Mouse (Mus musculus): Measurements from ENCODE around the gene Pfas. TPM values are rescaled to one million over a fixed set of nuclear protein-coding genes. Genes with fewer than 3 reads are reported as not detected.

The Pfas gene
- polyA plus RNA-seq (2015; fragmentation: Illumina TruSeq; extraction: RNeasy Lipid Tissue Mini Kit (QIAGEN cat#74804); ENCODE audit: insufficient read depth, low replicate concordance), result 14.9 TPM

DNA sequence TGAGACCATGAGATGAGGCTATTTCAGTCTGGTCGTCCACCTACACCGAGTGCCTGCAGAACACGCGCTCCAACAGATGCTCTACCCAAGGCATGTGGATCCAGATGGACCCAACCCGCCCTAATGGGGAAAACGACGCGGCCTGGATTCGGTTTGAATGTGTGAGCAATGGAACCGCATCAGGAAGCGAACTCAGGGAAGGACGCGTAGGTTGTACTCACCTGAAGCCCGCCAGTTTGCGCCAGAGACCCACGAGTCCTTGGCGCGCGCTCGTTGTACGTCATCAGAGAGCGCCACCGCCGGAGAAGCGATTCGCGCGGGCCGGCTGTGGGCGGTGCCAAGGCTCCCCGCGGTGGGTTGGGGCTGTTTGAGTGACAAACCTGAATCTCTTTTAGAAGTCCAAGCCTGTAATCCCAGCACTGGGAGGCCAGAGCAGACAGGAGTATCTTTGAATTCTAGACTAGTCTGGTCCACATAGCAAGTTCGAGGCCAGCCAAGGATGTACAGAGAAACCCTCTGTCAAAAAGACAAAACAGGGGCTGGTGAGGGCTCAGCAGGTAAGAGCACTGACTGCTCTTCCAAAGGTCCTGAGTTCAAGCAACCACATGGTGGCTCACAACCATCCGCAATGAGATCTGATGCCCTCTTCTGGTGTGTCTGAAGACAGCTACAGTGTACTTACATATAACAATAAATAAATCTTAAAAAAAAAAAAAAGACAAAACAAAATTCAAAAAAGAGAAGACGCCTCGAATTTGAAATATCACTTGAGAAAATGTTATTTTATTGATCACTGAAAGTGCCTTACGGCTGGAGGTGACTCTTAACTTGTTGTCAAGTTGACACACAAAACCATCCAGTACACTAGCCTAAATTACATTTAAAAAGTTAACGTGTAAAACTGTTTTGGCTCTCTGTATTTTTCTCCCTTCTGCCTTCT lies at the start of gene Pfas:
Gene Pfas, minus strand, starts transcription at position 279 of the 940 bp plus-strand sequence.

DNA sequence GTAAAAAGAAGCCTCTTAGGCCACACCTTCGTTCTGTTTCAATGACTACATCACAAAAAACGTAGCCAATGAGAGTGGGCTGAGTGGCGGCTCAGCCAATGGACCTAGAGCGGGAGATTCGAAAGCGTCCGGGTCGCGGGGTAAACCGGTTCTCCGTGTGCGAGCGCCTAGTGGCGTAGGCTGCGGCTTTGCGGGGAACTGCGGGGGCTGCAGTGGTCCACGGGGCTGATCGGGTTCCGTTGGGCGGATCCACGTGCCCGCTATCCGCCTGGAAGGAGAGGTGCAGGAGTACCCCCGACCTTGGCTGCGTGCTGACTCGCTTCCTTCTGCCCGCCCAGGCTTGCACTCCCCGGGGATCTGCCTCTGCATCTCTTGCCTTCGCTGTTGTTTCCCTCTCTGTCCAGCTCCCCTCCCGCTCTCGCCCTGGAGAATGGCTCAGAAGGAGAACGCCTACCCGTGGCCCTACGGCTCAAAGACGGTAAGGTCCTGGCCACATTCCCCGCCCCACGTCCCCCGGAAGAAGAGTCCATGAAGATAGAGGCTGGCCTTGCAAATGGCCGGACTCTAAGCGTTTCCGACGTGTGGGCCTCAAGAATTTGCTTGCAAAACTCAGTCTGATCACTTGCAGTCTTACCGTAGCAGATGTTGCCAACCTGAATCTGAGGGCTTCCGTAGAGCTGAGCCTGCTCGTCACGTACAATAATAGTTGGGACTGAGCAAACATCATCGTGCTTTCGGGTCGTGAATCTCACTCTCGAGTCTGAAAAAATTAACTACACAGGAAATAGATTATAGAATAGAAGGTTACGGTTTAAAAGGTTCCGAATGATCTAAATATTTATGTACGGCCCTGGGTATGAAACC lies 37.5 kb upstream of the Pfas start, which contains the start of gene Aurkb:
Gene Aurkb, plus strand, starts transcription at position 117 of the 864 bp plus-strand sequence.

DNA sequence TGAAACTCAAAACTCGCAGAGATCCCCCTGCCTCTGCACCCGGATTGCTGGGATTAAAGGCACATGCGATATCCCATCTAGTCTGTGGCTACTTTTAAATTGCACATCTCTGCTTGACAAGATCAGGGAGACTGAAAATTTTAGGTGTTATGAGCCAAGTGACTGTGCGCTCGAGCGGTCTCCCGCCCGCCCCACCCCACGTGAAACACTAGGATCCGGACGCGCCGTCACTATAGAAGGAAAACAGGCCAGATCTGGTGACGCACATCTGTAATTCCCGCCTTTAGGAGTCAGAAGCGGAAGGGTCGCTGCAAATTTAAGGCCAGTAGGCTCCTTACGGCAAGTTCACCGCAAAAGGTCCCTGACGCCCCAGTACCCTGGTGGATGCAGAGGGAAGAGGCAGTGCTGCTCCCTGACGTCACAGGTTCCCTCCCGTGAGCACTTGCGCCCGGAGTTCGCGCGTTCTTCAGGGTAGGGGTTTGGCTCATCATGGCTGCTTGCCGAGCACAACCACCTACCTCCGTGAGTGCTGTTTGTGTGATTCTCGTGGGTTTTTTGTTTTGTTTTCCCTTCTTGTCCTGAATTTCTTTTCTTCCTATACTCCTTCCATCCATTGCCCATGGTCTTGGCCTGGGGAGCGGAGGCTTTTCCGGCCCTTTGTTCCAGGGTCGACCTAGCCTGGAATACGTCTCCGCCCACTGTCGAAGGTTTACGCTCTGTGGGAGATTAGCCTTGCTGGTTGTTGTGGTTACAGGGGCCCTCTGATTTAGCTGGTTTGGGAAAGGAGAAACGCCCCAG lies 7.6 kb upstream of the Pfas start, which contains the start of gene Ctc1:
Gene Ctc1, plus strand, starts transcription at position 268 of the 798 bp plus-strand sequence.

DNA sequence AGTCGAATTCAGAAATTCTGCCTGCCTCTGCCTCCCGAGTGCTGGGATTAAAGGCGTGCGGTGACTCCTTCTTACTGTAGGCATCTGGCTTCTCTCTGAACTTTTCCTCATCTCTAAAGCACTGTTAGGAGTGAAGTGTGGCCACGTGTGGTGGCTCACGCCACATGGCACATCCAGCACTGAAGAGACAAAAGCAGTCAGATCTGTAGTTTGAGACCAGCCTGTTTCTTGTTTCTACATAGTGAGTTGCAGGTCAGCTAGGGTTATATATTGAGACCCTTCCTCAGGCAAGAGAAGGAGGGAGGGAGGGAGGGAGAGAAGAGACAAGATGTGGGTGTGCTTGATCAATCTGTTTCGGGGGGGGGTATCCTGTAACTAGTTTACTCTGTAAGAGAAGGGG lies 33.2 kb downstream of the Pfas start, which contains the start of gene Rangrf:
Gene Rangrf, minus strand, starts transcription at position 101 of the 400 bp plus-strand sequence.

DNA sequence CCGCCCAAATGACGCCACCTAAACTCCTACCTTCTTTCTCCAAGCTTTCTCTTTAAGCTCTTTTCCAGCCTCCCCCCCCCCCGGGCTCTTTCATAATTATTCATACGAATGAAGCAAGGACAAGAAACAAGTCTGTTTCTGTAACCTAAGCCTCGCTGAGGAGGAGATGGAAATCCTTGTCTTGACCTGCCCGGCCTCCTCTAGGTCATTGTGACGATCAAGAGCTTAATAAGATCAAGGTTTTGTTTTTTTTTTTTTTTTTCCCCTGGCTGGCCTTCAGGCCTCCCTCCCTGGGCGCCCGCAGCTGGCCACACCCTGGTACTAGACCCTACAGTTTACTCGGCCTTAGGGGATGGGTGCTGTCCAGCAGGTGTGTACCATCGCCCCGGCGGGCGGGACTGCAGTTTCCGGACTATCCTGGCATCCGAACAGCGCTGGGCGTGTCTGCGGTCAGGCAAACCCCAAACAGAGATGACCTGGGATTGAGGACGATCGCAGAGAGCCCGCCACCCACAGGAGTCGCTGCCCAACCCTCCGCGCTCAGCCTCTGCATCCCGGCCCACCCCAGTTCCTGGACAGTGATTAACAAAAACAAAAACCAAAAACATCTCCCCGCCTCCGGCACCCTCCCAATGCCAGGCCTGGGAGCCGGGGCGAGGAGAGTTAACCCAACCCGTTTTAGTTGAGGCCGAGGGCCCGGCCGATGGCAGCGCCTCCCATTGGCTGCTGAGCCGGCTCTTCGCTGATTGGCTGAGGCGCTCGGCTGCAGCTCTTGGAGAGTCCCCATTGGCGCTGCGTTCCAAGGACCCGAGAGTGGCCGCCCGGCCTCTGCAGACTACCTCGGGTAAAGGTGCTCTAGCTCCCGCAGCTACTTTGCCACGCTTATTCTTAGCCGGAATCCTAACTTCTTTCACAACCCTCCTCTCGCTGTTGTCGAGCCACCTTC lies 40.6 kb downstream of the Pfas start, which contains the start of gene Slc25a35:
Gene Slc25a35, plus strand, starts transcription at position 795 of the 946 bp plus-strand sequence.

DNA sequence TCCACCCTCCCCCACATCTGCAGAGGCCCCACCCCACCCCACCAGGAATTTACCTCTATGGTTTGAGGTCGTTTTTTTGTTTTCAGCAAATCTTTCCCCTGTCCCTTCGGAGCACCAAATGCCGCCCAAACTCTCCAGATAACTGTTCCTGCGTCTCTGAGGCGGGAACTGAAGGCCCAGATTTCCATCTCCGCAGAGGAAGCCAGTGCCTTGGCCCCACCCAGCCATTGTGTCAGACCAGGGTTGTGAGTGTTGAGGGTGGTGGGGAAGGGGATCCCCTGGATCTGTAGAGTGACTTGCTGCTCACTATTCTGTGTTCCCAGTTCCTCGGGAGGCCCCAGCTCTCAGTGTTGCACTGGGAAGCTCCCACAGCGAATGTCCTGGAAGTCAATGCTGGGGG lies 51.0 kb downstream of the Pfas start, which contains the start of gene Arhgef15:
Gene Arhgef15, minus strand, starts transcription at position 173 of the 400 bp plus-strand sequence.

Other genes with a start within 250 kb of the Pfas start
- 59.8 TPM for gene Ndel1, start 136.6 kb downstream of the Pfas start, polyA plus RNA-seq (2015; fragmentation: Illumina TruSeq; extraction: RNeasy Lipid Tissue Mini Kit (QIAGEN cat#74804); ENCODE audit: insufficient read depth, low replicate concordance)
- gene Rnf222, start 119.9 kb downstream of the Pfas start, polyA plus RNA-seq (2015; fragmentation: Illumina TruSeq; extraction: RNeasy Lipid Tissue Mini Kit (QIAGEN cat#74804); ENCODE audit: insufficient read depth, low replicate concordance), result not detected
- 3,091 TPM for gene Rpl26, start 106.9 kb downstream of the Pfas start, polyA plus RNA-seq (2015; fragmentation: Illumina TruSeq; extraction: RNeasy Lipid Tissue Mini Kit (QIAGEN cat#74804); ENCODE audit: insufficient read depth, low replicate concordance)
- gene Odf4, start 81.4 kb downstream of the Pfas start, polyA plus RNA-seq (2015; fragmentation: Illumina TruSeq; extraction: RNeasy Lipid Tissue Mini Kit (QIAGEN cat#74804); ENCODE audit: insufficient read depth, low replicate concordance), result not detected
- 3.7 TPM for gene Arhgef15, start 51.0 kb downstream of the Pfas start, polyA plus RNA-seq (2015; fragmentation: Illumina TruSeq; extraction: RNeasy Lipid Tissue Mini Kit (QIAGEN cat#74804); ENCODE audit: insufficient read depth, low replicate concordance)
- gene Slc25a35, start 40.3 kb downstream of the Pfas start, polyA plus RNA-seq (2015; fragmentation: Illumina TruSeq; extraction: RNeasy Lipid Tissue Mini Kit (QIAGEN cat#74804); ENCODE audit: insufficient read depth, low replicate concordance), result 16.7 TPM
- 9.7 TPM for gene Rangrf, start 33.3 kb downstream of the Pfas start, polyA plus RNA-seq (2015; fragmentation: Illumina TruSeq; extraction: RNeasy Lipid Tissue Mini Kit (QIAGEN cat#74804); ENCODE audit: insufficient read depth, low replicate concordance)
- gene Ctc1, start 7.5 kb upstream of the Pfas start, polyA plus RNA-seq (2015; fragmentation: Illumina TruSeq; extraction: RNeasy Lipid Tissue Mini Kit (QIAGEN cat#74804); ENCODE audit: insufficient read depth, low replicate concordance), result 16.9 TPM
- 18.1 TPM for gene Aurkb, start 37.2 kb upstream of the Pfas start, polyA plus RNA-seq (2015; fragmentation: Illumina TruSeq; extraction: RNeasy Lipid Tissue Mini Kit (QIAGEN cat#74804); ENCODE audit: insufficient read depth, low replicate concordance)
- 6.8 TPM for gene Borcs6, start 51.3 kb upstream of the Pfas start, polyA plus RNA-seq (2015; fragmentation: Illumina TruSeq; extraction: RNeasy Lipid Tissue Mini Kit (QIAGEN cat#74804); ENCODE audit: insufficient read depth, low replicate concordance)
- 3.2 TPM for gene Tmem107, start 62.3 kb upstream of the Pfas start, polyA plus RNA-seq (2015; fragmentation: Illumina TruSeq; extraction: RNeasy Lipid Tissue Mini Kit (QIAGEN cat#74804); ENCODE audit: insufficient read depth, low replicate concordance)
- gene Vamp2, start 80.0 kb upstream of the Pfas start, polyA plus RNA-seq (2015; fragmentation: Illumina TruSeq; extraction: RNeasy Lipid Tissue Mini Kit (QIAGEN cat#74804); ENCODE audit: insufficient read depth, low replicate concordance), result 199 TPM
- gene Per1, start 86.8 kb upstream of the Pfas start, polyA plus RNA-seq (2015; fragmentation: Illumina TruSeq; extraction: RNeasy Lipid Tissue Mini Kit (QIAGEN cat#74804); ENCODE audit: insufficient read depth, low replicate concordance), result 8.1 TPM
- gene Hes7, start 111.9 kb upstream of the Pfas start, polyA plus RNA-seq (2015; fragmentation: Illumina TruSeq; extraction: RNeasy Lipid Tissue Mini Kit (QIAGEN cat#74804); ENCODE audit: insufficient read depth, low replicate concordance), result 0.12 TPM
- gene 9130213A22Rik, start 114.1 kb upstream of the Pfas start, polyA plus RNA-seq (2015; fragmentation: Illumina TruSeq; extraction: RNeasy Lipid Tissue Mini Kit (QIAGEN cat#74804); ENCODE audit: insufficient read depth, low replicate concordance), result 0.44 TPM
- 0.50 TPM for gene Aloxe3, start 117.4 kb upstream of the Pfas start, polyA plus RNA-seq (2015; fragmentation: Illumina TruSeq; extraction: RNeasy Lipid Tissue Mini Kit (QIAGEN cat#74804); ENCODE audit: insufficient read depth, low replicate concordance)
- gene Alox12b, start 148.5 kb upstream of the Pfas start, polyA plus RNA-seq (2015; fragmentation: Illumina TruSeq; extraction: RNeasy Lipid Tissue Mini Kit (QIAGEN cat#74804); ENCODE audit: insufficient read depth, low replicate concordance), result not detected
- 0.25 TPM for gene Alox8, start 189.4 kb upstream of the Pfas start, polyA plus RNA-seq (2015; fragmentation: Illumina TruSeq; extraction: RNeasy Lipid Tissue Mini Kit (QIAGEN cat#74804); ENCODE audit: insufficient read depth, low replicate concordance)
- gene Gucy2e, start 228.6 kb upstream of the Pfas start, polyA plus RNA-seq (2015; fragmentation: Illumina TruSeq; extraction: RNeasy Lipid Tissue Mini Kit (QIAGEN cat#74804); ENCODE audit: insufficient read depth, low replicate concordance), result 0.06 TPM